7 mouse cellular contexts compared by ENCODE assay signal in genomic region chrX:73716109-73716661, GRCm38 (mm10). TPM values are rescaled to one million over a fixed set of nuclear protein-coding genes. Genes with fewer than 3 reads are reported as not detected.
DNase-seq lines count a peak whose midpoint lies in the region; ATAC-seq and TF ChIP-seq lines count a peak whose summit lies in the region.

TSS of gene Bcap31 (minus strand) at chrX:73716175.
TSS of gene Abcd1 (plus strand) at chrX:73716597.

- peak within 1 kb of the TSS; percentile 57 for H3K9ac ChIP-seq in embryonic facial prominence, embryonic 12.5 days
- peak within 1 kb of the TSS; percentile 63 for H3K9ac ChIP-seq in limb, embryonic 12.5 days (replicated peaks)
- H3K9ac ChIP-seq in midbrain, embryonic 15.5 days = peak within 1 kb of the TSS; percentile 53

- peaks cover 22% of the 10 kb centered on the region for H3K4me1 ChIP-seq in embryonic facial prominence, embryonic 12.5 days
- peaks cover 4% of the 10 kb centered on the region; the same call in 1 of the 2 replicates for H3K4me1 ChIP-seq in kidney, adult 2 months (ENCODE audit: control insufficient read depth, insufficient read depth, low read length)
- H3K4me1 ChIP-seq in limb, embryonic 12.5 days (replicated peaks) = peaks cover 19% of the 10 kb centered on the region; the same call in 1 of the 2 replicates
- peaks cover 32% of the 10 kb centered on the region for H3K4me1 ChIP-seq in midbrain, embryonic 15.5 days
- peaks cover 8% of the 10 kb centered on the region for H3K4me1 ChIP-seq in spleen, adult 2 months (ENCODE audit: control insufficient read depth, insufficient read depth, insufficient read length)

- peak within 1 kb of the TSS; percentile 79 for H3K27ac ChIP-seq in embryonic facial prominence, embryonic 12.5 days
- H3K27ac ChIP-seq in kidney, adult 2 months (ENCODE audit: insufficient read depth, low read depth, low read length) = peak within 1 kb of the TSS; percentile 85
- peak within 1 kb of the TSS; percentile 78 for H3K27ac ChIP-seq in limb, embryonic 12.5 days
- H3K27ac ChIP-seq in midbrain, embryonic 15.5 days = peak within 1 kb of the TSS; percentile 82
- H3K27ac ChIP-seq in spleen, adult 2 months (ENCODE audit: insufficient read depth, low read length) = peak within 1 kb of the TSS; percentile 99

- peak within 1 kb of the TSS; percentile 59 for H3K4me2 ChIP-seq in embryonic facial prominence, embryonic 12.5 days (replicated peaks)
- peak within 1 kb of the TSS; percentile 63 for H3K4me2 ChIP-seq in limb, embryonic 12.5 days
- peak within 1 kb of the TSS; percentile 63 for H3K4me2 ChIP-seq in midbrain, embryonic 15.5 days

- 25% methylated on average over 40 of the region's 45 CpGs for WGBS in embryonic facial prominence, embryonic 12.5 days
- WGBS in kidney, adult 2 months = under 1% methylated on average over 22 of the region's 45 CpGs
- 16% methylated on average over 45 of the region's 45 CpGs for WGBS in limb, embryonic 12.5 days
- 26% methylated on average over 45 of the region's 45 CpGs for WGBS in midbrain, embryonic 15.5 days
- WGBS in spleen, adult 2 months = 24% methylated on average over 45 of the region's 45 CpGs

- ATAC-seq in embryonic facial prominence, embryonic 12.5 days (ENCODE audit: insufficient number of reproducible peaks, insufficient read depth, low FRiP score, low TSS enrichment) = peak; percentile 90
- peak; percentile 91 for ATAC-seq in limb, embryonic 12.5 days (ENCODE audit: insufficient number of reproducible peaks, insufficient read depth, low FRiP score, low TSS enrichment, low read depth)
- peak; percentile 94 for ATAC-seq in midbrain, embryonic 15.5 days (replicated peaks)

- no peaks in the 10 kb centered on the region for H3K9me3 ChIP-seq in embryonic facial prominence, embryonic 12.5 days
- H3K9me3 ChIP-seq in limb, embryonic 12.5 days = no peaks in the 10 kb centered on the region
- no peaks in the 10 kb centered on the region for H3K9me3 ChIP-seq in midbrain, embryonic 15.5 days

- peak; percentile 92 for DNase-seq in adrenal gland, postnatal 25 days
- DNase-seq in heart, adult 18-20 months = peak; percentile 96
- peak; percentile 98 for DNase-seq in kidney, adult 2 months
- peak; percentile 92 to 93 for DNase-seq in spleen, adult 2 months (ENCODE audit: low read depth in 1 of 2, low spot score in 2 of 2)

- H3K36me3 ChIP-seq in embryonic facial prominence, embryonic 12.5 days = no peaks in the 10 kb centered on the region
- H3K36me3 ChIP-seq in kidney, adult 2 months (ENCODE audit: control insufficient read depth, insufficient read depth, low read length) = no peaks in the 10 kb centered on the region
- peaks cover 14% of the 10 kb centered on the region; the same call in 1 of the 2 replicates for H3K36me3 ChIP-seq in limb, embryonic 12.5 days
- no peaks in the 10 kb centered on the region for H3K36me3 ChIP-seq in midbrain, embryonic 15.5 days (replicated peaks)
- peaks cover 5% of the 10 kb centered on the region for H3K36me3 ChIP-seq in spleen, adult 2 months (ENCODE audit: control insufficient read depth, insufficient read depth, low read length)

- H3K4me3 ChIP-seq in embryonic facial prominence, embryonic 12.5 days = peak within 1 kb of the TSS; percentile 52
- peak within 1 kb of the TSS; percentile 83 for H3K4me3 ChIP-seq in kidney, adult 2 months (ENCODE audit: insufficient read depth, low read depth, low read length)
- peak within 1 kb of the TSS; percentile 53 for H3K4me3 ChIP-seq in limb, embryonic 12.5 days (replicated peaks)
- H3K4me3 ChIP-seq in midbrain, embryonic 15.5 days = peak within 1 kb of the TSS; percentile 57
- H3K4me3 ChIP-seq in spleen, adult 2 months (ENCODE audit: extremely low read depth, insufficient read depth, insufficient read length) = peak within 1 kb of the TSS; percentile 85

- TF ChIP-seq CTCF in kidney, adult 2 months (conservative IDR thresholded peaks at IDR 0.05; ENCODE audit: insufficient read depth, insufficient read length, low read depth, low read length) = no peak
- no peak for TF ChIP-seq CTCF in spleen, adult 2 months (IDR thresholded peaks at IDR 0.05; ENCODE audit: extremely low read depth, insufficient read depth, insufficient read length, insufficient replicate concordance)

- H3K27me3 ChIP-seq in embryonic facial prominence, embryonic 12.5 days = no peaks in the 10 kb centered on the region
- H3K27me3 ChIP-seq in kidney, adult 2 months (replicated peaks; ENCODE audit: control insufficient read depth, insufficient read depth, low read length) = no peaks in the 10 kb centered on the region
- peaks cover 23% of the 10 kb centered on the region for H3K27me3 ChIP-seq in limb, embryonic 12.5 days
- H3K27me3 ChIP-seq in midbrain, embryonic 15.5 days (replicated peaks) = no peaks in the 10 kb centered on the region
- H3K27me3 ChIP-seq in spleen, adult 2 months (ENCODE audit: control insufficient read depth, insufficient read depth, low read length) = no peaks in the 10 kb centered on the region

- TF ChIP-seq POLR2A in kidney, adult 2 months (IDR thresholded peaks at IDR 0.05; ENCODE audit: low read depth, low read length) = no peak
- peak; percentile 78 for TF ChIP-seq POLR2A in spleen, adult 2 months (IDR thresholded peaks at IDR 0.05; ENCODE audit: low read depth, low read length)

RNA-seq across cellular contexts. Expression of gene Bcap31, which starts in this region (rescaled TPM):
- total RNA-seq in adrenal gland, postnatal 25 days (2021) = 250 and 262 TPM in 2 replicates
- 164 and 171 TPM in 2 replicates for polyA plus RNA-seq in embryonic facial prominence, embryonic 12.5 days (2016; fragmentation: Nextera tagmentation; extraction: Ambion mirVana)
- 10 to 100 TPM; 90.2 to 93.3 TPM for total RNA-seq in heart, adult 18-20 months (2021)
- polyA plus RNA-seq in kidney, adult 2 months (2012; rRNA removed) = 81.7 and 111 TPM in 2 replicates
- polyA plus RNA-seq in limb, embryonic 12.5 days (2016; fragmentation: Nextera tagmentation; extraction: Ambion mirVana) = 154 and 167 TPM in 2 replicates
- 112 and 115 TPM in 2 replicates for polyA plus RNA-seq in midbrain, embryonic 15.5 days (2015; fragmentation: Nextera tagmentation; extraction: Ambion mirVana)
- polyA plus RNA-seq in spleen, adult 2 months (2012; rRNA removed) = 18.7 and 23.9 TPM in 2 replicates

RNA-seq across cellular contexts. Expression of gene Abcd1, which starts in this region (rescaled TPM):
- 29.7 and 37.0 TPM in 2 replicates for total RNA-seq in adrenal gland, postnatal 25 days (2021)
- 14.9 and 15.1 TPM in 2 replicates for polyA plus RNA-seq in embryonic facial prominence, embryonic 12.5 days (2016; fragmentation: Nextera tagmentation; extraction: Ambion mirVana)
- 10 to 100 TPM; 29.2 to 29.6 TPM for total RNA-seq in heart, adult 18-20 months (2021)
- 20.0 and 20.2 TPM in 2 replicates for polyA plus RNA-seq in kidney, adult 2 months (2012; rRNA removed)
- polyA plus RNA-seq in limb, embryonic 12.5 days (2016; fragmentation: Nextera tagmentation; extraction: Ambion mirVana) = 12.5 and 13.2 TPM in 2 replicates
- 12.8 and 13.5 TPM in 2 replicates for polyA plus RNA-seq in midbrain, embryonic 15.5 days (2015; fragmentation: Nextera tagmentation; extraction: Ambion mirVana)
- polyA plus RNA-seq in spleen, adult 2 months (2012; rRNA removed) = 45.8 and 51.7 TPM in 2 replicates

Comparison
In these comparisons a context has a peak if more than half of its experiments do, and no peak if none do; other contexts are left out.
1. Peak in every context shown above with its lines: DNase-seq, ATAC-seq, H3K4me3 ChIP-seq and H3K27ac ChIP-seq.